Mouse (Mus musculus) testis, adult 2 months (tissue): ENCODE data around the gene Arhgap15.

Source experiments
- CTCF ChIP-seq: fragments of 200-500 bp; IDR thresholded peaks from 2 replicates; pipeline ENCODE4 v1.5.1; 2012; ENCODE audit warnings: low read depth, mild to moderate bottlenecking, inconsistent platforms, low read length, moderate library complexity; ENCODE audit not compliant: control insufficient read depth, insufficient read depth, insufficient replicate concordance
- POLR2A ChIP-seq: fragments of 200-500 bp; IDR thresholded peaks from 2 replicates; pipeline ENCODE4 v1.6.1; 2012; ENCODE audit warnings: low read depth, mild to moderate bottlenecking, inconsistent platforms, low read length, moderate library complexity; ENCODE audit not compliant: control insufficient read depth

DNA sequence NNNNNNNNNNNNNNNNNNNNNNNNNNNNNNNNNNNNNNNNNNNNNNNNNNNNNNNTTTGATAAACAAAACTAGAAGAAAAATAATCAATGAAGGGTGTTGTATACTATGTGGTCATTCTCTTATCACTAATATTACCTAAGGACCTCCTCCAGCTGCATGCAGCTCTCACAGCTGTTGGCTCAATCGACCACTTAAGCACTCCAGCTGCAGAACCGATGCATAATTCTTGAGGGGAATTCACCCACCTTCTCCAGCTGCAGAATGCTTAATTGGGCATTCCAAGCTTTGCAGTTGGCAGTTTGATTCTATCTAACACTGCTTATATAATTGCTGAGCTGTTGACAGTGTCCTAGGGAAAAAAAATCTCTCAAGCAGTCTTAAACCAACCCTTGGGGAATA is 663.0 kb downstream of the Arhgap15 start:
- TF ChIP-seq CTCF: no peak
- TF ChIP-seq POLR2A: no peak
